Mouse (Mus musculus) MEL (cell line): ENCODE measurements around the gene Rspo1. TPM values are rescaled to one million over a fixed set of nuclear protein-coding genes. Genes with fewer than 3 reads are reported as not detected.

Experiments
- DNase-seq: peaks from one replicate; pipeline ENCODE4 v3.0.0; 2011; ENCODE audit warnings: low read depth, low spot score
- H3K27ac ChIP-seq: 2 replicates; pipeline ENCODE4 v1.5.1; 2012; ENCODE audit warnings: low read depth, mild to moderate bottlenecking, control low read depth, low read length, moderate library complexity; ENCODE audit not compliant: control insufficient read depth
- H3K27me3 ChIP-seq, 2 experiments: fragments of 150-350 bp in 1 of 2; sonication (generic) in 1 of 2; 2 replicates each; pipeline ENCODE4 v1.6.1; 2012; ENCODE audit warnings: low read length in 2 of 2, mild to moderate bottlenecking in 2 of 2, improper control_type of control experiment in 1 of 2, moderate library complexity in 1 of 2; ENCODE audit not compliant: insufficient read depth in 2 of 2, control insufficient read depth in 1 of 2
- H3K36me3 ChIP-seq, 2 experiments: 2 replicates each; pipeline ENCODE4 v1.6.1; 2012 to 2014; ENCODE audit warnings: low read length in 2 of 2, improper control_type of control experiment in 1 of 2, inconsistent platforms in 1 of 2, mild to moderate bottlenecking in 1 of 2; ENCODE audit not compliant: insufficient read depth in 2 of 2, control insufficient read depth in 1 of 2
- H3K4me1 ChIP-seq, 2 experiments: fragments of 150-350 bp in 1 of 2; sonication (generic) in 1 of 2; 2 replicates each; pipeline ENCODE4 v1.6.1; 2012; ENCODE audit warnings: low read length in 2 of 2, improper control_type of control experiment in 1 of 2, mild to moderate bottlenecking in 1 of 2; ENCODE audit not compliant: insufficient read depth in 2 of 2, control insufficient read depth in 1 of 2
- H3K4me3 ChIP-seq, 2 experiments: fragments of 150-350 bp in 1 of 2; sonication (generic) in 1 of 2; 2 replicates each; pipeline ENCODE4 v1.5.1; 2012; ENCODE audit warnings: low read depth in 2 of 2, low read length in 2 of 2, mild to moderate bottlenecking in 2 of 2, moderate library complexity in 2 of 2, control low read depth in 1 of 2, improper control_type of control experiment in 1 of 2; ENCODE audit not compliant: control insufficient read depth in 1 of 2, insufficient read depth in 1 of 2
- H3K79me2 ChIP-seq: 2 replicates; pipeline ENCODE4 v1.6.1; 2012; ENCODE audit warnings: mild to moderate bottlenecking, low read length, moderate library complexity; ENCODE audit not compliant: control insufficient read depth, poor library complexity, insufficient read depth
- H3K9ac ChIP-seq: 2 replicates; pipeline ENCODE4 v1.6.1; 2012; ENCODE audit warnings: low read depth, mild to moderate bottlenecking, control low read depth, low read length, moderate library complexity; ENCODE audit not compliant: control insufficient read depth, poor library complexity, severe bottlenecking
- H3K9me3 ChIP-seq: fragments of 150-350 bp; sonication (generic); replicated peaks from 2 replicates; pipeline ENCODE4 v1.6.1; 2012; ENCODE audit warnings: mild to moderate bottlenecking, low read length, improper control_type of control experiment, moderate library complexity; ENCODE audit not compliant: insufficient read depth
- EP300 ChIP-seq, 2 experiments: IDR thresholded peaks; 2 replicates each; pipeline ENCODE4 v1.6.1; 2011; ENCODE audit warnings: improper control_type of control experiment in 2 of 2, low read length in 2 of 2, low read depth in 1 of 2, mild to moderate bottlenecking in 1 of 2
- ETS1 ChIP-seq: IDR thresholded peaks from 2 replicates; pipeline ENCODE4 v1.6.1; 2012; ENCODE audit warnings: low read depth, mild to moderate bottlenecking, inconsistent platforms, low read length, improper control_type of control experiment, moderate library complexity
- GABPA ChIP-seq: IDR thresholded peaks from 2 replicates; pipeline ENCODE4 v1.6.1; 2012; ENCODE audit warnings: low read depth, mild to moderate bottlenecking, inconsistent platforms, low read length, improper control_type of control experiment, moderate library complexity
- HCFC1 ChIP-seq: IDR thresholded peaks from 2 replicates; pipeline ENCODE4 v1.6.1; 2012; ENCODE audit warnings: low read depth, mild to moderate bottlenecking, inconsistent platforms, low read length, improper control_type of control experiment, moderate library complexity
- MAZ ChIP-seq: IDR thresholded peaks from 2 replicates; pipeline ENCODE4 v1.6.1; 2012; ENCODE audit warnings: low read depth, mild to moderate bottlenecking, inconsistent platforms, low read length, improper control_type of control experiment
- MEF2A ChIP-seq: IDR thresholded peaks from 2 replicates; pipeline ENCODE4 v1.6.1; 2014; ENCODE audit warnings: low read depth, mild to moderate bottlenecking, inconsistent platforms, low read length, improper control_type of control experiment; ENCODE audit not compliant: poor library complexity, insufficient replicate concordance, severe bottlenecking; ENCODE audit errors: extremely low read depth
- MYB ChIP-seq: IDR thresholded peaks from 2 replicates; pipeline ENCODE4 v1.6.1; 2011; ENCODE audit warnings: mild to moderate bottlenecking, low read depth, low read length, improper control_type of control experiment
- NRF1 ChIP-seq: IDR thresholded peaks from 2 replicates; pipeline ENCODE4 v1.6.1; 2014; ENCODE audit warnings: low read depth, mild to moderate bottlenecking, inconsistent platforms, low read length, improper control_type of control experiment, moderate library complexity; ENCODE audit not compliant: poor library complexity, insufficient read depth, severe bottlenecking
- POLR2A ChIP-seq, 2 experiments: IDR thresholded peaks; 2 replicates each; pipeline ENCODE4 v1.6.1; 2011 to 2012; ENCODE audit warnings: low read length in 2 of 2, mild to moderate bottlenecking in 2 of 2, control low read depth in 1 of 2, improper control_type of control experiment in 1 of 2, low read depth in 1 of 2, moderate library complexity in 1 of 2; ENCODE audit not compliant: control insufficient read depth in 1 of 2, insufficient read depth in 1 of 2, poor library complexity in 1 of 2
- POLR2AphosphoS2 ChIP-seq: IDR thresholded peaks from 2 replicates; pipeline ENCODE4 v1.6.1; 2011; ENCODE audit warnings: low read length, improper control_type of control experiment
- POLR2AphosphoS5 ChIP-seq: IDR thresholded peaks from 2 replicates; pipeline ENCODE4 v1.6.1; 2012; ENCODE audit warnings: low read depth, borderline replicate concordance, mild to moderate bottlenecking, inconsistent platforms, low read length, moderate library complexity, mixed read lengths
- TAL1 ChIP-seq: IDR thresholded peaks from 2 replicates; pipeline ENCODE4 v1.6.1; 2012; ENCODE audit warnings: mild to moderate bottlenecking, inconsistent platforms, low read length, moderate library complexity, mixed read lengths
- UBTF ChIP-seq: IDR thresholded peaks from 2 replicates; pipeline ENCODE4 v1.6.1; 2012; ENCODE audit warnings: low read depth, mild to moderate bottlenecking, inconsistent platforms, low read length, improper control_type of control experiment, moderate library complexity, borderline replicate concordance; ENCODE audit not compliant: insufficient read depth
- USF2 ChIP-seq, 2 experiments: IDR thresholded peaks; 2 replicates each; pipeline ENCODE4 v1.6.1; 2011 to 2012; ENCODE audit warnings: improper control_type of control experiment in 2 of 2, low read length in 2 of 2, borderline replicate concordance in 1 of 2, inconsistent platforms in 1 of 2, low read depth in 1 of 2, mild to moderate bottlenecking in 1 of 2; ENCODE audit not compliant: insufficient read depth in 1 of 2
- ZKSCAN1 ChIP-seq: IDR thresholded peaks from 2 replicates; pipeline ENCODE4 v1.6.1; 2012; ENCODE audit warnings: low read depth, mild to moderate bottlenecking, inconsistent platforms, low read length, improper control_type of control experiment, moderate library complexity
- ZNF384 ChIP-seq: IDR thresholded peaks from 2 replicates; pipeline ENCODE4 v1.6.1; 2012; ENCODE audit warnings: low read depth, mild to moderate bottlenecking, inconsistent platforms, low read length, improper control_type of control experiment
- polyA plus RNA-seq, 2 experiments: library from polyadenylated mRNA; stranded (reverse) in 1 of 2; unstranded in 1 of 2; fragments of >175 nt in 1 of 2; fragments of >200 nt in 1 of 2; gene quantifications; 2 replicates each; pipeline versions ENCODE4 v1.2.1 to v1.2.4; 2012; ENCODE audit warnings: low replicate concordance in 2 of 2, low read depth in 1 of 2; ENCODE audit not compliant: insufficient read length in 2 of 2, insufficient read depth in 1 of 2, missing spikeins in 1 of 2
- total RNA-seq: library from RNA; depleted of rRNA; stranded (reverse); fragments of 300-350 nt; gene quantifications from 2 replicates; pipeline ENCODE4 v1.2.3, GENCODE M21; 2012

Rspo1 gene
- total and polyA plus RNA-seq, 3 experiments: not detected

DNA sequence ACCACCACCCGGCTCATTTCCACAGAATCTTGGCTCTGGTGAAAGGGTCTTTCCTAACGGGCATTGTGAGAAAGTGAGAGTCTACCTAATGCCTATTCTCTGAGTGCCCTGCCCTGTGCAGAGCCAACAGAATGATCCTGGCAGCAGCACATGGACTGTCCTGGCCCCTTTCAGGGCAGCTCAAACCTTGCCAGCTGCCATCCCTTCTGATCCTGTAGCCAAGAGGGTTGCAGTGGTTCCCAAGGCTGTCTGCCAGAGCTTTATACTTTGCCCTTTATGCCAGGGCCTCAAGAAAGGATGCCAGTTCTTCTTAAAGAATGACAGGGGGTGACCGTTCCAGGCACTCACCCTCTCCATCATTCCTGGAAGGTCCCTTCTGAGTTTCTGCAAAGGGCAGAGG lies 36.7 kb upstream of the Rspo1 start:
- Histone ChIP-seq H3K27ac (no peak overlapping the region), H3K27me3 (no peaks in the 10 kb centered on the region), H3K4me1 (no peaks in the 10 kb centered on the region), H3K4me3 (no peak overlapping the region), H3K79me2 (no peaks in the 10 kb centered on the region), H3K36me3 (no peaks in the 10 kb centered on the region), H3K9ac (no peak overlapping the region), H3K9me3 (no peaks in the 10 kb centered on the region)
- no peak for DNase-seq
- TF ChIP-seq ETS1: no peak
- TF ChIP-seq ZKSCAN1: no peak
- no peak for TF ChIP-seq EP300 (IDR thresholded peaks at IDR 0.05; ENCODE audit: low read depth in 1 of 2, low read length in 2 of 2)
- no peak for TF ChIP-seq HCFC1

DNA sequence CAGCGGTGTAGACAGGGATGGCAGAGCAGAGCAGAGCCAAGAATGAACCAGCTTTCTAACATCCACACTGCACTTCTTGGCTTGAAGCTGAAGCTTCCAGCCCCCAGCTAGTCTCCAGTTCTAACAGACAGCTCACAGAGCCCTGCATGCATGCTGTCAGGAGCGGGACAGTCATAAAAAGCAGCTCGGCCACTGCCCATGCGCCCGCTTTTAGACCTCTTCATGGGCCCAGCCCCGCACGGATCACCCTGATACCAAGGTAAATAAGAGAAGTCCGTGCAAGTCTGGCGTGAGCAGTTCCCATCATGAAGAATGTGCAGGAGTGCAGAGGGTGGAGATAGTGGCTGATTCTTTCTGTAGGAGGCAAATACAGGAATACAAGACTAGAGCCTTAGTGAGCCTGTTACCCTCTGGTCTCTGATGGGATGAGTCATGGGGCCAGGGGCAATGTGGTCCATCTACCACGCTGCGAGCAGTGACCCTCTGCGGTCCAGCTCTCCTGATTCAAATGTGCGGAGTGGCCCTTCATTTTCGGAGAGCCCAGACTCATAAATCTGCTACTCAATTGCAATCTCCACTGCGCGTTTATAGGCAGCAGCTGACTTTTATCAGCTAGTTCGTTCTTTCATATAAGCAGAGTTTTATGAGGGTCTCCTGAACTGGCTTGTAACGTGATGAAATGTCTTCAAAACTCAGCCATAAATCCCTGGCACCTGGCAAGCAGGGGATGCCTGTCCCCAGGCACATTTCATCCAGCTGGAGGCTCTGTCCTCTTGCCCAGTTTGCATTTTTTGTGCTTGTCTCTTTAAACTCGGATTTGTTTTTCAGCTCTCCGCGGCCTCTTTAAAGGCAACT lies 35.8 kb upstream of the Rspo1 start:
- TF ChIP-seq USF2 (IDR thresholded peaks at IDR 0.05; ENCODE audit: borderline replicate concordance in 1 of 2, insufficient read depth in 1 of 2, low read depth in 1 of 2, low read length in 2 of 2): no peak
- no peak for TF ChIP-seq POLR2AphosphoS5
- TF ChIP-seq UBTF: no peak
- no peak for TF ChIP-seq MYB
- no peak for TF ChIP-seq POLR2A (IDR thresholded peaks at IDR 0.05; ENCODE audit: control insufficient read depth in 1 of 2, insufficient read depth in 1 of 2, low read depth in 1 of 2, low read length in 2 of 2, poor library complexity in 1 of 2)
- no peak overlapping the region for H3K27ac ChIP-seq
- H3K9ac ChIP-seq: no peak overlapping the region
- no peaks in the 10 kb centered on the region for H3K27me3 ChIP-seq
- H3K9me3 ChIP-seq: no peaks in the 10 kb centered on the region
- no peak for DNase-seq
- H3K4me1 ChIP-seq: no peaks in the 10 kb centered on the region
- no peaks in the 10 kb centered on the region for H3K36me3 ChIP-seq
- no peak overlapping the region for H3K4me3 ChIP-seq
- H3K79me2 ChIP-seq: no peaks in the 10 kb centered on the region

DNA sequence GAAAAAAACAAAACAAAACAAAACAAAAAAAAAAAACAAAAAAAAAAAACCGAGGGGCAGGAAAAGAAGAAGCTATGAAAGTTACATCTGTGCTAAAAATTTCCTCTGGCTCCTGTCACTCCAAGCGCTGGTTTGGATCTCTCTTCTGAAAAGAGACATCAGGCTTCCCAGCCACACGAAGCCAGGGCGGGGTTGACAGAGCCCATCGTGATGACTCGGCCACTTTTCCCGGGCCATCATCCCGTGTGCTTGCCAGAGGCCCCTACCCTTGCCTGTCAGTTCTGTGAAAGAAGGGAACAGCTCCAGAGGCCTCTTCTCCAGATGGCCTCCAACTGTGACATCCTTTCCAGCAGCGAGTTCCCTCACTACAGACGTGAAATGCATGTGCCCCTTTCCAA lies 35.2 kb upstream of the Rspo1 start:
- Histone ChIP-seq H3K27ac (no peak overlapping the region), H3K4me3 (no peak overlapping the region), H3K36me3 (no peaks in the 10 kb centered on the region), H3K27me3 (no peaks in the 10 kb centered on the region), H3K79me2 (no peaks in the 10 kb centered on the region), H3K9ac (no peak overlapping the region), H3K4me1 (no peaks in the 10 kb centered on the region), H3K9me3 (no peaks in the 10 kb centered on the region)
- no peak for TF ChIP-seq MEF2A
- no peak for TF ChIP-seq USF2 (IDR thresholded peaks at IDR 0.05; ENCODE audit: borderline replicate concordance in 1 of 2, insufficient read depth in 1 of 2, low read depth in 1 of 2, low read length in 2 of 2)
- no peak for TF ChIP-seq HCFC1
- no peak for TF ChIP-seq MAZ
- TF ChIP-seq POLR2AphosphoS2: no peak
- TF ChIP-seq ZNF384: no peak
- TF ChIP-seq TAL1: no peak
- no peak for TF ChIP-seq GABPA
- TF ChIP-seq NRF1: no peak
- no peak for TF ChIP-seq UBTF
- DNase-seq: no peak
